Mouse (Mus musculus) adrenal gland, adult 2 months (tissue): ENCODE measurements around the gene Cmip. TPM values are rescaled to one million over a fixed set of nuclear protein-coding genes. Genes with fewer than 3 reads are reported as not detected.

ENCODE experiments used
- DNase-seq: peaks from one replicate; pipeline ENCODE4 v3.0.0; 2021
- long read RNA-seq: library from polyadenylated mRNA; stranded (forward); transcript quantifications from one replicate; pipeline ENCODE4 v2.0.0, GENCODE M21; 2021
- polyA plus RNA-seq: library from polyadenylated mRNA; depleted of rRNA; stranded (reverse); fragments of >200 nt; gene quantifications from 2 replicates; pipeline ENCODE4 v1.2.3, GENCODE M21; 2012; rRNA removed
- total RNA-seq, 2 experiments: library from RNA; stranded (reverse); gene quantifications; 2 replicates each; pipeline ENCODE4 v1.2.3; 2021

The Cmip gene
- total RNA-seq (100 to 1,000 TPM in 1 of 2 experiments, 10 to 100 TPM in 1; 99.3 to 171 TPM), polyA plus RNA-seq (104 and 133 TPM in 2 replicates)
- long read RNA-seq, transcript Cmip-202 (21 exons, 2,408 nt), result major isoform, 6 of 8 reads
- long read RNA-seq, partial matches to known transcripts, result 1 of 8 reads
- long read RNA-seq, other reads (novel, unspliced or antisense), result 1 of 8 reads

DNA sequence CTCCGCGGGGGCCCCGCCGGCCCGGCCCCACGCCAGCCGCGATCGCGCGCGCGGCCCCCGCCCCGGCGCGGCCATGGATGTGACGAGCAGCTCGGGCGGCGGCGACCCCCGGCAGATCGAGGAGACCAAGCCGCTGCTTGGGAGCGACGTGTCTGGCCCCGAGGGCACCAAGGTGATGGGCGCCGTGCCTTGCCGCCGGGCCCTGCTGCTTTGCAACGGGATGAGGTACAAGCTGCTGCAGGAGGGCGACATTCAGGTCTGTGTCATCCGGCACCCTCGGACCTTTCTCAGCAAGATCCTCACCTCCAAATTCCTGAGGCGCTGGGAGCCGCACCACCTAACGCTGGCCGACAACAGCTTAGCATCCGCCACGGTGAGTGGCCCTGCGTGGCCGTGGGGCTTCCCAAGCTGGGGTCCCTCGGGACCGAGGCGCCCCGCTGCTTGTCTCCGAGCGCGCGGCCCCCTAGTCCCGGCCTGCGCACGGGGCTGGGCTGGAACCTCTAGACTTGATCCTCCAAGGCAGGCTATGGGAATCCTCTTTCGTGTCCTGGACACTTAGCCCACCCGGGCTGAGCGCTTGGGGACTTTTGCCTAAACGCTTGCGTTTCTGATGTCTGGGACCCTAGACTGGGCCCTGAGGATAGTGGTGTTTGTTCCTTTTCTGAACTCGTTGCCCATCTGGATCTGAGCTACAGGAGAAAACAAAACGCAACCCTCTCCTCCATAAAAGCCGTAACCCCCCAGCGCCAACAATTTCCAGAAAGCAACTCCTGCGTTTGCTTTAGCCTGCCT lies at the start of gene Cmip:
Gene Cmip (plus strand): TSS at position 36 of the 792 bp plus-strand sequence.
- peak; percentile 74 for DNase-seq

DNA sequence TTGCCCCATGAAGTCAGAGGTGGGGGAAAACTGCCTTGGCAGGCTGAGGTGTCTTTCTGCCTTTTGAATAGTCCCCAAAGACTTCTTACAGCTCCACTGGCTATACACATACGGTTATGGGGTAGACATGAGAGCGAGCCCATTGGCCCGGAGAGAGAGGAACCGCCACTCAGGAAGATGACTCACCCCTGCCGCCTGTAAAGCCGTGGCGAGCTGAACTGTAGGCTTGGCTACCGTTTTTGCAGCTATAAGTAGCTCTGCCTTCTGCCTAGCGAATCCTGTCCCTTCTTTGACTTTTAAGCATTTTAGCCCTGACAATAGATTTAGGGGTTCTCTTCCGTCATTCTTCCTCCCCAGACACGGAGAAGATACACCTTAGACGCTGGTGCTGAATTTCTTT lies 47.7 kb upstream of the Cmip start:
- DNase-seq, result no peak

DNA sequence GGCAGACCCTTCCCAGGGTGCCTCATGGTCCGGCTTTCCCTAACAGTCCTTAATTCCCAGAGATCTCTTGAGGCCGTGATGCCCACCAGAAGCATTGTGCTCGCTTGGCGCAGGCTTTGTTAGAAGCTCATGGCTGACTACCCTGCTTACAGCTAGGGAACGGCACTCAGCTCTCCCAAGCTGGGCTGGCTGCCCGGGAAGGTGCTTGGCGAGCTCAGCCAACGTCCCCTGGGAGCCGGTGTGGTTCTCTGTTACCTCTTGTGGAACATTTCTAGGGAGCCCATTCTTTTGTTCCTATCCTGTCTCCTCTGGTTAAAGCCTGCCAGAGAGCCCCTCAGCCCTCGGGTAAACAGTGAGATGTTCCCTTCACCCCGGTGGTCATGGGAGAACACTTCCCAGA lies 44.8 kb upstream of the Cmip start:
- no peak for DNase-seq

DNA sequence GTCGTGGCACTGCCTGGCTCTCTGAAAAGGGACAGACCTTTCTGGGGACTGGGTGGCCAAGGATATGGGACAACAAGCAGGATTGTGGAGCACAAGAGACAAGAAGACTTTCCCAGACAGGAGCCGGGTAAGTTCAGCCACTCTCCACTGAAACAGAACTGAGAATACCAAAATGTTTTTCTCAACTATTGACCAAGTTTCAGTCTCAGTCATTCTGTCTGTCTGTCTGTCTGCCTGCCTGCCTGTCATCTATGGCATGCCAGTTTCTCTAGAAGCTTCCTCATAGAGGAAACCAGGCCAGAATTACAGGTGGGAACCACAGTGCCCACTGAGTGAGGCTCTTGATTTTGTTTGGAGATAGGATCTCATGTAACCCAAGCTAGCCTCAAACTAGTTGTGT lies 39.1 kb upstream of the Cmip start:
- DNase-seq, result no peak

DNA sequence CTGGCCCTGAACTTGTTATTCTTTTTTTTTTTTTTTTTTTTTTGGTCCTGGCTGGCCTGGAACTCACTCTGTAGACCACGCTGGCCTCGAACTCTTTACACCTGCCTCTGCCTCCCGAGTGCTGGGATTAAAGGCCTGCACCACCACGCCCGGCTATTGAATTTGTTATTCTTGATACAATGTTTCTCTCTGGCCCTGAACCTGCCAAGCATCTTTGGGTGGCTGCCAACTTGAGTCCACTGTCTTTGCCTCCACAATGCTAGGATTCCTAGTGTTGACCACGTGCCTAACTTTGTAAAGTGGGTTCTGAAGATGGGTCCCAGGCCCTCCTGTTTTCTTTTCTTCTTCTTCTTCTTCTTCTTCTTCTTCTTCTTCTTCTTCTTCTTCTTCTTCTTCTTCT lies 34.5 kb upstream of the Cmip start:
- DNase-seq, result peak; percentile 28

DNA sequence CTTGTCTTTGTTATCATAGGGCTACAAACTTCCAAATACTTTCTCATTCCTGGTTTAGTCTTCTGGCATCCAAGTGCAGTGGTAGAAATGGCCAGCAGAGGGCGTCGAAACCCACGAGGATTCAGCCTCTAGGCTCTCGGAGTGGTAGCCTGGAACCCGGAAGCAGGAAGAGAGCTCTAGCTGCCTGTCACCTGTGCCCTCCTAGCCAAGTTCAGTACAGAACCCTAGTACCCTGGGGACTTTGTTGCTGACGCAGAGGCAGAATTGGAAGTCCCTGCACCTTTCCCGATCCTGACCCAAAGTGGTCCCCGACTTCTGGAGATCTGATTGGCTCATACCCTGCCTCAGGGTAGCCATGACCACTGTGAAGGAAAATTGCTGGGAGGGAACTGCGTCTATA lies 32.2 kb upstream of the Cmip start:
- DNase-seq, result peak; percentile 89

DNA sequence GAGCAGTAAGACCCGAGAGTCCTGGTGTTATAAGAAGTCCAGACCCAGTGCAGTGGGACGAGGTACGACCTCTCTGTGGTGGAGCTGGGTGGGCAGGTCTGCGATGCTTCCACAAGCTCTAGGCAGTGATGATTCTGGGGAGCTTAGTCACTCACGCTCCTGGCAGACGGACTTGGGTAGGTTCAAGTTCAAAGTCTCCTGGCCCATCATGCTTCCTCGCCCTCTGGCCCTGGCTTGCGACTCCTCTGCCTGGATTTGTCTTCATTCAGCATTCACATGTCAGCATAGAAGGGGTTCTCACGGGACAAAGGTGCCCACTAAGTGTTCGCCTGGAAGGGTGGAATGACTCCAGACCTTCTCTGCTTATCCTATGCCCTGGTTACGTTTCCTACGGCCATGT lies 30.6 kb upstream of the Cmip start:
- no peak for DNase-seq

DNA sequence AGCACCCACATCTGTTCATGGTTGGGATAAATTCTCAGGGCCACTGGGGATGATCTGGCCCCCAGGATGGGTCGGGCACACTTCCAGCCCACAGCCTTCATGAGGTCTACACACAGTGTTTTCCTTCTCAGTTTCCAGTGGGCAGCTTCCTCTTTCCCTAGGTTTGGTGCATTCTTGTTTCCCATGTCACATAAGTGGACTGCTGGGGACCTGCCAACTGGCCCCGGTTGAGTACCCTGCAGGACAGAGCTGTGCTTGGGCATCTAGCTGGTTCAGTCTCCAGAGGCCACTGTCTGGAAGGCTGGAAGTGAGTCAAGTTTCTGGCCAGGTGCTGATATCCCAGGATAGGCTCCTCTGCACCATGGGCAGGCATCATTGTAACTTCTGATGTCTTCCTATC lies 29.5 kb upstream of the Cmip start:
- DNase-seq, result no peak

DNA sequence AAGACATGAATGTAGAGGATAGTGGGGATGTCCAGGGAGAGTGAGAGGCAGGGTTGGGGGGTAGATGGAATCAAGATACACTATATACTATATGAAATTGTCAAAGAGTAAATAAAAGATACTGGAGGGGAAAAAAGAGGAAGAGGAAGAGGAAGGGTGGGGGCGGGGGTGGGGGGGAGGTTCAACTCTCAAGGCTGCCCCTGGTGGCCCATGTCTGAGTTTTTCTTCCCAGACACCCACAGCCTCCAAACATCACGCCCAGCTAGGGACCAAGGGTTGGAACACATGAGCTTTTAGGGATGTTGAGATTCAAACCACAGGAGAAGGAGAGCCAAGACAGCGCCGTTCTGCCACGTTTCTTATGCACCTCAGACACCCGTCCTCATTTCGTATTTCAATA lies 23.7 kb upstream of the Cmip start:
- no peak for DNase-seq

DNA sequence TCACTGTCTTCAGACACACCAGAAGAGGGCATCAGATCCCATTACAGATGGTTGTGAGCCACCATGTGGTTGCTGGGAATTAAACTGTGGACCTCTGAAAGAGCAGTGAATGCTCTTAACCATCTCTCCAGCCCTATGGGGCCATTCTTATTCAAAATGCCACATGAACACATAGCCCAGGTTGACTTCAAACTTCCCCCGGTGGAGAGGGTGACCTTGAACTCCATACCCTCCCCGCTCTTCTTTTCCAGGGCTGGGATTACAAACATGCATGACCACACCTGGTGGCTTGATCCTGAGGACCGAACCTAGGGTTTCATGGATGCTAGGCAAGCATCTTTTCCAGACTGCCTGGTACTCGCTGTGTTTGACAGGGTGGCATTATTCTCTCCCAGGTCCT lies 20.3 kb upstream of the Cmip start:
- DNase-seq, result no peak

DNA sequence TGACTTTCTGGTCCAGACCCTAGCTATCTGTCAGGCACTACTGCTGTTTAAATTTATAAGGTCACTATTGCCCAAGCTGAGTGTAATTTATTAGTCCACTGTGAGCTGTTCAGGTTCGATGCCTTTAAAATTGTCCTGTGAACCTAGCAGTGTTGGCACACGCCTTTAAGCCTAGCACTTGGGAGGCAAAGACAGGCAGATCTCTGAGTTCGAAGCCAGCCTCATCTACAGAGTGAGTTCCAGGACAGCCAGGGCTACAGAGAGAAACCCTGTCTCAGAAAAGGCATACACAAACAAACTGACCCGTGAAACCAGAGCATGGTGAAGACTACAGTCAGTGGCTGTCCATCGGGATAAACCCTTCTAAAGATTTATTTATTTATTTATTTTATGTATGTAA lies 16.5 kb upstream of the Cmip start:
- peak; percentile 17 for DNase-seq

DNA sequence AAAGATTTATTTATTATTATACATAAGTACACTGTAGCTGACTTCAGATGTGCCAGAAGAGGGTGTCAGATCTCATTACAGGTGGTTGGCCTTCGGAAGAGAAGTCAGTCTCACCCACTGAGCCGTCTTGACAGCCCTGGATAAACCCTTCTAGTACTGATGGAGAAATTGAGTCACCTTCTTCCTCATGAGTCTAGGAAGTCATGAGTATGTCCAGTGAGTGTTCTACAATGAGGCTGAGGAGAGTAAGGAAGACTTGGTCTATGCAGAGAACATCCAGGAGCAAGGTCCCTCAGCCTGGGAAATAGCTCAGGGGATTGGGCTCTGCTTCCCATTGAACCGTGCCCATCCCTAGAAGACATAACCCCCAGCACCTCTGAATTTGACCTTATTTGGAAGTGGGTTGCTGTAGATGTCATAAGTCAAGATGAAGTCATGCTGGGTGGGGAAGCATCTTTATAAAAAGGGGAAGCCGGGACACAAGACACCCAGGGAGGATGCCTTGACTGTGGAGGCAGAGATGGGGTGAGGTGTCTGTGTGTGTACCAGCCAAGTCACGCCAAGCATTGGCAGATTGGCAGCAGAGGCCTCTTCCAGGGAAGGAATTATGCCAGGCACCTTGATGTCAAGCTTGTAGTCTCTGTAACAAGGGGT lies 15.9 kb upstream of the Cmip start:
- DNase-seq, result peak; percentile 4

DNA sequence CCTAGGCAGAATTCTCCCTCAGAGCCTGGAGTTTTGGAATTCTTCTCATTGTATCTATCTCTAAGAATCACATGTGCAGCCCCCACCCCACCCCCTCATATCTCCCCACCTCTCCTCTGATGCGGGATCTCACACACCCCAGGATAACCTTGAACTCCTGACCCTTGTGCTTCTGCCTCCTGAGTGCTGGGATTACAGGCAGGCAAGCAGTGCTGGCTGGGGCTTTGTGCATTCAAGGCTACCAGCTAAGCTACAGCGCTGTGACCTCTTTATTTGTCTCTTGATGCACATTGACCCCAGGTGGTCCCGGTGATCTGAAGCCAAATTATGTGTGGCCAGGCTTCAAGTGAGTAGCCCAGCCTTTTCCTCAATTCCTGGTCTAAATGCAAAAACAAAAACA lies 15.0 kb upstream of the Cmip start:
- no peak for DNase-seq

DNA sequence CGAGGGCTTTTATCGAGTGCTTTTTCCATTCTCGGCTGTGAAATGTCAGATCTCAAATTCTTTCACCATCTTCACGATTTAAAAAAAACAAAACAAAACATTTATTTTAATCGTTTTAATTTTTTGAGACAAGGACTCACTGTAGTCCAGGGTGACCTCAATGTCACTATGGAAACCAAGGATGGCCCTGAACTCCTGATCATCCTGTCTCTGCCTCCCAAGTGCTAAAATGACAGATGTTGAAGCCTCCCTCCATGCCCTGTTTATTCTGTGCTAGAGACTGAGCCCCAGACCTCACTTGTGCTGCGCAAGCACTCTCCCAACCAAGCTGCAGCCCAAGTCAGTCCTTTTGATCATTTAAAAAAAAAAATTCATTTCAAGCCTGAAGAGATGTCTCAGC lies 14.6 kb upstream of the Cmip start:
- DNase-seq, result peak; percentile 65

DNA sequence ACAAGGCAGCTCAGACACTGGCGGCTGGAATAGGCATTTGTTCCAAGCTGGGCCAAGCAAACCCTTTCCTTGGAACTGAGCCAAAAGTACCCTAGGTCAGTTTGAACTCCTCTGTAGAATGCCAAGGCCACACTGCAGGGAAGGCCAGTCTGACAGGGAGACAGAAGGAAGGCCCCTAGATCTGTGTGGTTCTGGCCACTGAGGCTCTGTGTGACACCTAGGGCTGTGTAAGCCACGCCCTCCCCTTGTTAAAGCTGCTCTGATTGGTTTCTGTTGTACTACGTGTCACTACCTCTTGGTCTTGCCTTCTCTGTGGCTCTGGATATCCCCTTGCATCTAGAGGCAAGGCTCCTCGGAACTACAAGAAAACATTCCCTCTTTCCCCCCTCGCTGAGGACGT lies 12.3 kb upstream of the Cmip start:
- peak; percentile 58 for DNase-seq

DNA sequence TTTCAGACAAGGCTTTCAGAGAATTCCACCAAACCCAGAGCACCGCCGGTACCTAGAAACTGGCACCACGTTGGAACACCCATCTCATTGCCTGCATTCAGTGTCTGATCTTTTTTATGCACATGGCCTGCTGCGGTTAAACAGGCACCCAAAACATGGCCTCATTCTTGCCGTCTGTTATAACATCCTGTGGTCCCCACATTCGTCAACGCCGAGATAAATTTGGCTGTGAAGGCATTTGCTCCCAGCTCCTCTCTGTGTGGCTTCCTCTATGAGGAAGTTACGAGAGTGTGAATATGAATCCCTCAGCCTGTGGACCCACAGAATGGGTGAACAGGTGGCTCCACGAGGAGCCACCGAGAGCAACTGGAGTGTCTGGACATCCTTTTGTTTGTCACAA lies 8.5 kb upstream of the Cmip start:
- no peak for DNase-seq

DNA sequence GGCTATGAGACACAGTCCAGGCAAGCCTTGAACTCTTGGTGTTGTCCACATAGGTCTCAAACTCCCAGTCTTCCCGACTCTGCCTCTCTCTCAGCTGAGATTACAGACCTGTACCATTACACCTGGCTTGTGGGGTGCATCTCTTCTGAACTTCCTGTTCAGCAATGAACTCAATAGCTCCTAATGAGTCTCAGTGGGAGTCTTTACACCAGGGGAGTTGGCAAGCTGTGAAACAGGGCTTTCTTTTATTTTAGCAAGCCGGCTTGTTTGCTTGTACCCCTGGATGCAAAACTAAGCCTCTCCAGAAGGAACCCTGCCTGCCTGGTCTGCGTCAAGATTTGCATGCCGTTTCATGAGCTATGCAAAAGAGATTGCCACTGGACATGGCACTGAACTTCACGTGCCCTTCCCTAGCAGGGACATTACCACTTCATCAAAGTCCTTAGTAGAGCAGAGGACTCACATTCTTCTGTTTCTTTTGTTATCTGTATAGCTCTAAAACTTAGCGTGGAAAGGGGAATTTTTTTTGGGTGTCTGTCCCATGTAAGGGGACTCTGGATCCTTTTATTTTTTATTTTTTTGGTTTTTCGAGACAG lies 5.7 kb upstream of the Cmip start:
- DNase-seq, result no peak

DNA sequence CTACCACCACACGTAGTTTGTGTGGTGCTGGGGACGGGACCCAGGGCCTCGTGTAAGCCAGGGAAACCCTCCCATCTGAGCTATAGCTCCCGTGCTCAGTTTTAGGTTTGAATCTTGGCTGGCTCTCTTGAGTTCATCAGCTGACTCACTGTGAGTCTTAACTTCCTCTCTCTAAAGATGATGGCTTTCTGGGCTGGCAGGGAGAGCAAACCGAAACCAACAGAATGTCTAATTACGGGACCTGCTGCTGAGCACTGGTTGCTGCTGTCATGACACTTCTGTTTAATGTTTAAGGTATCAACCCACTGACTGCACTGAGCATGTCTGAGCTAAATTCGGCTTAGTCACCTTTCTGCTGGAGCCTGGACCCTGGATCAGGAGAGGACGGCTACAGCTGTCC lies 4.2 kb upstream of the Cmip start:
- no peak for DNase-seq

DNA sequence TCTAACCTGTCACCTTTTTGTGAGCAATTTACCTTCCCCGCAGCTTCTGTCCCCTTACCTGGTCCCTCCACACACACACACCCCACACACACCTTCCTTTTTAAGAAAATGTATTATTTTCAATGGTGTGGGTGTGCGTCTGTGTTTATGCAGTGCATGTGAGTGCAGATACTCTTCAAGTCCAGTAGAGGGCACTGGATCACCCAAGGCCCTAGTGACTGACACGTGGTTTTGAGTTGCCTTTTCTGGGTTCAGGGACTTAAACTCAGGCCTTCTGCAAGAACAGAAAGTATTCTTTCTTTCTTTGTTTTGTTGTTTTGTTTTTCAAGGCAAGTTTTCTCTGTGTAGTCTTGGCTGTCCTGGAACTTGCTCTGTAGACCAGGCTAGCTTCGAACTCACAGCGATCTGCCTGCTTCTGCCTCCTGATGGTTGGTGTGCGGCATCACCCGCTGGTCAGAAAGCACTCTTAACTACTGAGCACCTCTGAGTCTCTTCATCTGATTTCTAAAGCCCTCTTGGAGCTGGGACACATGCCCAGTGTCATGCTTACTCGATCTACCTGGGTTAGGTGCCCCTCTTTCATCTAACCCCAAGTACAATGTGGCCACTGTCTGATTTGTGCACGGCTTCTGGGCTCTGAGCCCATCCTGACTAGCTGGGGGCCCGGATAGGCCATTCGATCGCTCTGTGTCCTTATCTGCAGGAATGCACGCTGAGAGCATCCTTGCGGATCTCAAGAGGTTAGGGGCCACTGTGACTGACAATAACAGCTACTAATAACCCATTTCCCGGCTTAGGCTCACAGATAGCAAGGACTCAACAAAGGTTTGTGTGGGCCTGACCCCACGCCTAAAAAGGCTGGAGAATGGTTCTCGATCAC lies 3.2 kb upstream of the Cmip start:
- DNase-seq, result no peak

DNA sequence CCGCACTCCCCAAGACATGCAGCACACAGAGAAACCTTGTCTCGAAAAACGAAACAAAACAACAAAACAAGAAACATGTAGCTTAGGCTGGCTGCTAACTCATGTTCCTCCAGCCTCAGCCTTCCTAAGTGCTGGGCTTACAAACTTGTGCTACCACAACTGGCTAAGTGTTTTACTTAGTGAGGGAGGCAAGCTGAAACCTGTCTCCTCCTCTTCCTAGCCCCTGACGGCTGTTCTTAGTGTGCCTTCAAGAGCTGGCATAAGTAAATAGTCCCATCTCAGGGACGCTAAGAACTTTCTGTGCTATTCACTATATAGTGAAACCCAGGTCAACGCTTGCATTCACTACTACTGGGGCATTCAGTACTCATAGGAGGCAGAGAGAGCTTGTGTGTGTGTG lies 2.4 kb upstream of the Cmip start:
- no peak for DNase-seq

DNA sequence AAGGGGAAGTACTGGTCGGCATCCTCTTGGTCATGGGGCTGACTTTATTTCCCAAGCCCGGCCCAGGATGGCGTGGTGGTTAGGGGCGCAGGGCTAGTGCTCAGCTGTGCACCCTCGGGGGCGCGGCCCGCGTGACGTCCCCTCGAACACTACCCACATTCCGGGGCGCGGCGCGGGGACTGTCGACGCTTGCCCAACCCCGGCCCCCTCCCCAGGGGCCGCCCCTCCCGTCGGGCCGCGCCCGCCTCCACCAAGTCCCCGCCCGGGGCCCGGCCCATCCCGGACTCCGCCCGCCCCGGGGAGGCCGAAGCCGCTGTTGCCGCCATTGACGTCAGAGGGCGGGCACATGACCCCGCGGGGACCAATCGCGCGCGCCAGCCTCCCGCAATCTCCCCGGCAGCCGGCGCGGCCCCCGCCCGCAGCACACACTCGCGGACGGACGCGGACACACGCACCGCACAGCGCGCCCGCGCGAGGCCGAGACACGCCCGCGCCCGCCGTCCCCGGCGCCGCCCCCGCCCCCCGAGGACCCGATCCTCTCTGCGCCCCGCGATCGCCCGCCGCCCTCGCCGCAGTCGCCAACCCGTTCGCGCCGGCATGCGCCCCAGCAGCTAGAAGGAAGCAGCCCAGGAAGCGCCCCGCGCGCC lies 449 bp upstream of the Cmip start:
- peak; percentile 98 for DNase-seq
